Mouse (Mus musculus) ovary, adult 2 months (tissue): Measurements from ENCODE around the gene Ptpn18. TPM values are rescaled to one million over a fixed set of nuclear protein-coding genes. Genes with fewer than 3 reads are reported as not detected.

Source experiments
- polyA plus RNA-seq: library from polyadenylated mRNA; depleted of rRNA; stranded (reverse); fragments of >200 nt; gene quantifications from 2 replicates; pipeline ENCODE4 v1.2.3, GENCODE M21; 2012; rRNA removed

Gene Ptpn18
- 116 and 259 TPM in 2 replicates for polyA plus RNA-seq

DNA sequence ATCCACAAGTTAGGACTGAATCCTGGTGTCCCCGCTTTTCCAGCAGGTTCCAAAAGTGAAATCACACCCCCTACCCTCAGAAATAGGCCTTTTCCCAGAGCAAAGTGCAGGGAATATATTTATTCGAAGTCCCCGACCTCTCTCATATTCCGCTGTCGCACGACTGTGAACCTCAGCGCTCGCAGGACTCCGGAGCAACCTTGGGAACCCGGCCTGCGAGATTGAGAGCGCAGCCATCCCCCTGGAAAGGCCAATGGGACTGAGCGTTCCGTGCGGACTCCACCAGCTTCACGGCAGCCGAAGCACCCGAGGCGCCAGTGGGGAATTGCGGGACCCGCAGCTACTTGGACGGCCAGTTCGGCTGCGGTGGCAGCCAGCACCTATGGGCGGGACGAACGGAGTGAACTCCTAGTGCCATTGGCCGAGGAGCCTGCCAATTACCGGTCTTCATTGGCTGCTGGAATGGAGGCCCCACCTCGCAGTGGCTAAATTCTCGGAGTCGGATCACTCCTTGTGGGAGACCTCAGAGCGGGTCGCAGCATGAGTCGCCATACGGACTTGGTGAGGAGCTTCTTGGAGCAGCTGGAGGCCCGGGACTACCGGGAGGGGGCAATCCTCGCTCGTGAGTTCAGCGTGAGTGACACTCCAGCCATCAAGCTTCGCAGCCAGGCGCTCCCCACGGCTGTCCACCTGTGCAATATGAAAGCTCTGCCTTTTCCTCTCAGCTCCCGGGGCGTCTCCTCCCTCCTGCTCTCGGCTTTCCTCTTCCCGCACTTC, at the start of gene Ptpn18:
Ptpn18 (plus strand) TSS at position 479 of the 777 bp plus-strand sequence.

DNA sequence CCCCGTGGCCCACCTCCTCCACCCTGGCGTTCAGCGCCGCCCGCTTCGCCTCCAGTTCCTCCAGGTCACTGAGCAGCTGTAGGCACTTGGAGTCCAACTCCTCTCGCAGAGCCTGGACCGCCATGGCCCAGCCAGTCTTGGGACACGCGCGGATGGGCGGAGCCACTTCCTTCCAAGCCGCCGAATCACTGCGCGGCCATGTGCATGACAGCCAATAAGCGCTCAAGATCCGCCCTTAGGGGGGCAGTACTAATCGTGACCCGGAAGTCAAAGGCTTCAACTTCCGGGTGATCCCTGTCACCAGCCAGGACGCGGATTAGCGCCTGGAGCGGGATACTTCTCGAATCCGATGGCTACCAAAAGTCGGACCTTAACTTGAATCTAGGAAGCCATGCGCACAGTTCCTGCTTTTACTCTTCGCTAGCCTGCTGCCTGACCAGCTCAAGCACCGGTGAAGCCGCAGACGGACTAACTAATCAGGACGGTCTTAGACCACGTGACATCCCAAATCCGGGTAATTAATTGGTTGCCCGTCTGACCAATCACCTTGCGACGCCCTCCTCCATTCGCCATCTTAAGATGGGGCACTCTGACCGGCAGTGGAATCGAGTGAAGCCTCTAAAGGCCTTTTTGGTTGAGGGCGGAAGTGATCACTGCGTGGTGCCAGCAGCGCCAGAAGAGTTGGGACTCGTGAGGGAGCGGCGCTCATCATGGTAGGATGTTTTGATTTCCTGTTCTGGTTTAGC, 20.2 kb upstream of the Ptpn18 start, which contains the start of the genes Ccdc115 and Imp4:
Ccdc115 (minus strand) TSS at position 458 of the 746 bp plus-strand sequence.
Imp4 (plus strand) TSS at position 637 of the 746 bp plus-strand sequence.

Other genes starting within 250 kb of the Ptpn18 start
- 30.7 and 38.7 TPM in 2 replicates for gene Ccdc115, start 20.1 kb upstream of the Ptpn18 start, polyA plus RNA-seq
- gene Imp4, start 19.9 kb upstream of the Ptpn18 start, polyA plus RNA-seq: 64.7 and 76.4 TPM in 2 replicates
- gene Prss39, start 38.6 kb downstream of the Ptpn18 start, polyA plus RNA-seq: not detected in 2 replicates
- 0.26 and 0.81 TPM in 2 replicates for gene Cfc1, start 75.9 kb downstream of the Ptpn18 start, polyA plus RNA-seq
- gene Prss40, start 101.2 kb downstream of the Ptpn18 start, polyA plus RNA-seq: not detected in 2 replicates
- gene Amer3, start 119.9 kb downstream of the Ptpn18 start, polyA plus RNA-seq: not detected in 2 replicates